Mouse (Mus musculus) myocyte (in vitro differentiated cells): ENCODE data around the gene Sppl2c.

ENCODE experiments used
- CEBPB ChIP-seq: IDR thresholded peaks from 2 replicates; pipeline ENCODE4 v1.6.1; 2011; ENCODE audit warnings: mild to moderate bottlenecking, moderate library complexity; ENCODE audit not compliant: poor library complexity, insufficient read depth, severe bottlenecking
- POLR2AphosphoS2 ChIP-seq: IDR thresholded peaks from one replicate; pipeline ENCODE4 v1.6.1; 2011; ENCODE audit warnings: low read depth, control low read depth; ENCODE audit not compliant: insufficient read length
- TCF12 ChIP-seq: IDR thresholded peaks from one replicate; pipeline ENCODE4 v1.6.1; 2011; ENCODE audit warnings: mild to moderate bottlenecking, control low read depth; ENCODE audit not compliant: poor library complexity, insufficient read depth, severe bottlenecking

DNA sequence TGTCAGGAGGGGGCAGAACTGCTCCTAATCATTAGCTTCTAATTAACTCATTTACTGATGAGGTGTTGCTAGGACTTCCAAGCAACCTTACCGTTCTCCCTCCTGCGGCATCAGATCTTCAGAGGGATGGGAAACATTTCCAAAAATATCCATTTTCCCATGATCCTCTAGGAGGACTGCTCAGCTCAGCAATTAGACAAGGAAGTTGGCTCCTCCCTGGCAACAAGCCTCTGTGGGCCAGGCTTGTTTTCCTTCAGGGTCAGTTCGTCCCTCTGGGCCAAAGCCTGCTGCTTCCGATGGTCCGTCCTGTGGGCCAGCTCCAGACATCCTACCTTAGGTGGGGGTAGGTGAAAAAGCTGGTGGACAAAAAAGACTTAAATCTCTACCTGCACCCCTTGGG, 25.0 kb upstream of the Sppl2c start:
- TF ChIP-seq POLR2AphosphoS2: no peak
- TF ChIP-seq TCF12: no peak
- no peak for TF ChIP-seq CEBPB
